Mouse (Mus musculus) cerebral cortex, adult 2 months (tissue): Measurements from ENCODE around the gene Mettl27.

ENCODE experiments used
- WGBS: fragments of 180-500 bp; shearing (Covaris S2); methylation state at CpG from one replicate; pipeline ENCODE4 v1.1.7; 2018; 5-methylcytosine and 5-hydroxymethylcytosine counted together

The Mettl27 gene

GRCm38 (mm10) chr5:134920106-134920687 is 12.0 kb upstream of the Mettl27 start:
- whole genome bisulfite sequencing: 72% methylated on average over 6 of the region's 6 CpGs

GRCm38 (mm10) chr5:134921106-134921505 is 11.1 kb upstream of the Mettl27 start:
- WGBS: 91% methylated on average over 8 of the region's 8 CpGs

- 36% methylated on average over 6 of the region's 6 CpGs for WGBS
These were observed 9.0 kb upstream of the Mettl27 start for GRCm38 (mm10) chr5:134923141-134923540.

GRCm38 (mm10) chr5:134926726-134927125 is 5.4 kb upstream of the Mettl27 start:
- WGBS: 89% methylated on average over 4 of the region's 4 CpGs

- WGBS: 90% methylated on average over 2 of the region's 2 CpGs
These were observed 2.2 kb upstream of the Mettl27 start for GRCm38 (mm10) chr5:134929988-134930387.

GRCm38 (mm10) chr5:134932903-134933276 is 722 bp downstream of the Mettl27 start:
- WGBS: 46% methylated on average over 9 of the region's 9 CpGs

- 94% methylated on average over 8 of the region's 8 CpGs for WGBS
These were observed 1.1 kb downstream of the Mettl27 start for GRCm38 (mm10) chr5:134933281-134933680.

GRCm38 (mm10) chr5:134933686-134934085 is 1.5 kb downstream of the Mettl27 start:
- 92% methylated on average over 5 of the region's 5 CpGs for WGBS

GRCm38 (mm10) chr5:134934666-134935065 is 2.5 kb downstream of the Mettl27 start:
- 96% methylated on average over 3 of the region's 3 CpGs for WGBS

- whole genome bisulfite sequencing: 86% methylated on average over 6 of the region's 6 CpGs
These were observed 3.9 kb downstream of the Mettl27 start for GRCm38 (mm10) chr5:134936051-134936450.

GRCm38 (mm10) chr5:134936626-134937185 is 4.5 kb downstream of the Mettl27 start:
- WGBS: 84% methylated on average over 6 of the region's 6 CpGs

GRCm38 (mm10) chr5:134939069-134939468 is 6.9 kb downstream of the Mettl27 start:
- WGBS: 81% methylated on average over 3 of the region's 3 CpGs

GRCm38 (mm10) chr5:134939554-134939953 is 7.4 kb downstream of the Mettl27 start:
- 82% methylated on average over 5 of the region's 7 CpGs for WGBS

- WGBS: 89% methylated on average over 14 of the region's 14 CpGs
These were observed 9.5 kb downstream of the Mettl27 start for GRCm38 (mm10) chr5:134941472-134942209.

- WGBS: 63% methylated on average over 2 of the region's 2 CpGs
These were observed 10.6 kb downstream of the Mettl27 start for GRCm38 (mm10) chr5:134942740-134943139.

GRCm38 (mm10) chr5:134944179-134944578 is 12.0 kb downstream of the Mettl27 start:
- WGBS: 81% methylated on average over 5 of the region's 5 CpGs

- WGBS: 55% methylated on average over 19 of the region's 19 CpGs
These were observed 13.2 kb downstream of the Mettl27 start for GRCm38 (mm10) chr5:134945266-134945959.

- WGBS: 39% methylated on average over 43 of the region's 43 CpGs
These were observed 14.1 kb downstream of the Mettl27 start for GRCm38 (mm10) chr5:134946063-134946856.

GRCm38 (mm10) chr5:134946857-134947255 is 14.7 kb downstream of the Mettl27 start, which contains the start of gene Cldn4:
Cldn4 (minus strand) TSS chr5:134946934.
- 35% methylated on average over 11 of the region's 11 CpGs for WGBS

- WGBS: 76% methylated on average over 5 of the region's 5 CpGs
These were observed 15.4 kb downstream of the Mettl27 start for GRCm38 (mm10) chr5:134947420-134948084.

- 63% methylated on average over 4 of the region's 4 CpGs for WGBS
These were observed 15.9 kb downstream of the Mettl27 start for GRCm38 (mm10) chr5:134948085-134948439.
